Mouse (Mus musculus): ENCODE results near the gene Pgr.

DNA sequence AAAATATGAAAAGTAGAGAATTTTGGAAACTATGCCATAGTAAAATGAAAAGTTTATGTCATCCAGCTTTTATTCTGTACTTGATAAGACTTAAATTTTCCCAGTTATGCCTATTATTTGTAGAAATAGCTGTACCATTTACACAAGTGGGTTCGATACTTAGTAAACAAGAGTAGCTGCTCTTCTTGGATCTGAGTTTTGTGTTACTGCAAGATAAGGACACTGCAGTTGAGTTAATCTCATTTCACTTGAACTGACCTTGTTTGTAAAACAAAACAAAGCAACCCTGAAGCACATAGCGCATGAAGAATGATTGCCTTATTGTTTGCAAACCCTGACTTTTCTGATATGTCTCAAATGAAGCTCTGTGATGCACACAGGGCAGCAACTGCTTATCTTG is 31.1 kb upstream of the Pgr start:
- TF ChIP-seq CTCF (conservative IDR thresholded peaks at IDR 0.05; ENCODE audit: insufficient read depth, insufficient read length, low read depth, low read length), result no peak
- TF ChIP-seq POLR2A (IDR thresholded peaks at IDR 0.05; ENCODE audit: low read depth, low read length), result no peak
